Mouse (Mus musculus) common myeloid progenitor, adult 5-6 weeks (primary cell): ENCODE measurements around the gene Rbm6. TPM values are rescaled to one million over a fixed set of nuclear protein-coding genes. Genes with fewer than 3 reads are reported as not detected.

Experiments used
- ATAC-seq: replicated peaks from 2 replicates; pipeline ENCODE4 v1.8.0; 2016; ENCODE audit warnings: low read depth, mild to moderate bottlenecking, moderate TSS enrichment, inconsistent platforms; ENCODE audit not compliant: poor library complexity, severe bottlenecking
- total RNA-seq: library from RNA; stranded (forward); fragments of 200-1000, 187-1606 nt; gene quantifications from 2 replicates; pipeline ENCODE4 v1.2.3, GENCODE M21; 2017

Rbm6 gene
- total RNA-seq, 1 experiment from 2014 or later = 180 TPM

DNA sequence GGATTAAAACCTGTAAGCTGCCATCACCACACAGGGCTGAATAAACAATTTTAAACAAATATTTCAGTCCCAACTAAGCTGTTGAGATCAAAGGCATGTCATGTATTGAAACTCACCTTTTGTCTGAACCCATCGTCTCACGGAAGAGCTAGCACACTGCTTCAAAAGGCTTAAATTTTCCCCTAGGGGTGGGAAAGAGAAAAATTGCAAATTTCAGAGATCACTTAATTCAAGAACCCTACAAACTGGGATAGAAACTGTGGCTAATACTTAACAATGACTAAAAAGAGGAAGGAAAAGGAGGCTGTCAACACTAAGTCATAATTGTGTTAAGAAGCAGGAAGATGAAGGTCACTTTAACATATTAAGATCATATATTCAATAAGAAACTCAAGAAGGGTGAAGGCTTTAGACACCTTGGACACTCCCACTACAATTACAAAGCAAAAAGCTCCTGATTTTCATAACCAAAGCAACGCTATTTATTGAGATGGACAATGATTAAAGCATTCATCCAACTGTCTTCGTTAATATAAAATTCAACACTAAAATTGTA is 103.5 kb downstream of the Rbm6 start:
- ATAC-seq = no peak

DNA sequence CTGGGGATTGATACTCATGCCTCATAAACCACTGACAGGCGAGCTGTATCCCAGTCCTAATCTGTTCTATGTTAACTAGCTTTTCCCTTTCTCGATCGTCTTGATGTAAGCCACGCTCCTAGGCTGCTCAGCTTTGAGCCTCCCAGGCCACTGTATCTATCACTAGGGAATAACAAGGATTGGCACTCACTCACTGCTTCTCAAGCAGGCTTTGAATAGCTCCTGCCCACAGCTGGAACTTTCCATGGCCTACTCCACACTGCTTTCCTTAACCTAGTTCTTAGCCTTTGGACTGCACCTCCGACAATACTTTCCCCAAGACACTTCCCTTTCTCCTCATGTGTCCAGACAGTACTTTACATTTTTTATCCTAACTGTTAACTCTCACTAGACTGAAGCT is 104.2 kb downstream of the Rbm6 start:
- no peak for ATAC-seq

DNA sequence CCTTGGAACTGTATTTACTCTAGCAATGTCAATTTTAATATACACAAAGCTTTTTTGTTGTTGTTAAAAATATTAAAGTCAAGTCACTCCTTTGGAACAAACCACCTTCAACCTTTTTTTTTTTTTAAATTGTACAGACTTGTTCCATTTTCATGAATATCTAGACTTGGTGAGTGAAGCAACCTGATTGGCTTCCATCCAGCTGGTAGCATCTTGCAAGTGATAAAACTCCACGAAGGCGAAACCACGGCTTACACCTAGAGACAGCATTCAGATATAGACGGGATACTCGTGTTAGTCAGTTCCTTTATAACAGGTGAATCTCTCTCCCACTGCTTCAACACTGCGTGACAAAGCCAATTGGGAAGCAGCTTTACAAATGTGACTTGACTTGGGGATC is 113.4 kb downstream of the Rbm6 start:
- no peak for ATAC-seq

DNA sequence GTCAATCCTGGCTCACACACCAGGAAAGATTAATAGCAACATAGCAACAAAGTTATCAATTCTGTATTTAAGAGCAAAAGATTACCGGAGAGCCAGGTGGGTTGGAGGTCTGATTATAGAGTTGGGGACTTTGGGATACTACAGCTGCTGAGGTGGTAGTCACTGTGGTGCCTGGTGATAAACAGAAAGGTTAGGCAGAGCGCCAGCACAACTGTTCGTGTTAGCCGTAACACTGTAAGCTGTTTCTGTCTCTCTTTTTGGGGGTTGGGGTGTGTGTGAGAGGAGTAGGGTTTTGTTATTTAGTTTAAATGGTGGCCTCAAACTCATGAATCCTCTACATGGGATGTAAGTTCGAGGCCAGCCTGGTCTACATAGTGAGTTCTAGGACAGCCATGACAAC is 122.7 kb downstream of the Rbm6 start:
- ATAC-seq = no peak

DNA sequence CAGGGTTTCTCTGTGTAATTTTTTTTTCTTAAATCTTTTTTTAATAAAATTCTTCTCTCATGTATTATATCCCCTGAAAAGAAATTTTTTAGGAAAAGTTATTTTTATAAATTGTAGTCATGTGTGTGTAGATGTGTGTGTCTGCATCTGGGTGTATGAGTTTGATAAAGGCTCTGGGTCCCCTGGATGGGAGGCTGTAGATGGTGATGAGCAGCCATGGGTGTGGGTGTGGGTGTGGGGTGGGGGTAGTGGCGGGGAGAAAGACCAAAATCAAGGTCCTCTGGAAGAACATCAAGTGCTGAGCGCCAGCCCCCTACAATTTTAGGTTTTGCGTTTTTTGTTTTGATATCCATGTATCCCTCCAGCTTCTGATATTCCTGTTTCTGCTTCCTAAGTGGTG is 125.0 kb downstream of the Rbm6 start:
- no peak for ATAC-seq

DNA sequence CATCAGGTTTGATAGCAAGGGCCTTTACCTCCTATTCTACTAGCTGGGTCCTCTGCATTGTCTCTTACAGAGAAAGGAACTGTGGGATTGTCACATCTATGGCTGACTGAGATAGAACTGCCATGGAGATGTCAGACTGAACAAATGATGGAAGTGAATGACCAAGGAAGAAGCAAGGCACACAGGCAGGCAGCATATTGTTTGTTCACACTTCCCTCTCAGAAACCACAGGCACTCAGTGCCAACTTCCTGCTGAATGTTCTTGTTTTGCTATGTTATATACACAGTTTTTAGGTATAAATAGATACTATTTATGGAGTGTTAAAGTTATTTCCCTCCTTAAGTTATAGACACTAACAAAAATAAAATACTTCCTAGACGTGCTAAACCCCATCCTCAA is 125.7 kb downstream of the Rbm6 start:
- peak; percentile 53 for ATAC-seq

DNA sequence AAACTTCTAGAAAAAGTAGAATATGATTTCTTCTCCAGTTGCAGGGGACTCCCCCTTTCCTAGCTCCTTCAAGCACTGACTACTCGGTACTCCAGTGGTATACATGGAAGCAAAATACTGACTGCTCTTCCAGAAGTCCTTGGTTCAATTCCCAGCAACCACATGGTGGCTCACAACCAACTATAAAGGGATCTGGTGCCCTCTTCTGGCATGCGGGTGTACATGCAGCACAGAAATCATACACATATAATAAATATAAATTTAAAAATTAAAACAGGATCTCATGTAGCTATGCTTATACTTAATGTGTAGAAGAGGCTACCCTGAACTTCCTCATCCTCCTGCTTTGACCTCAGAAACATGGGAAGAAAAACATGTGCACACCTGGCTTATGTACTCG is 126.4 kb downstream of the Rbm6 start:
- no peak for ATAC-seq

DNA sequence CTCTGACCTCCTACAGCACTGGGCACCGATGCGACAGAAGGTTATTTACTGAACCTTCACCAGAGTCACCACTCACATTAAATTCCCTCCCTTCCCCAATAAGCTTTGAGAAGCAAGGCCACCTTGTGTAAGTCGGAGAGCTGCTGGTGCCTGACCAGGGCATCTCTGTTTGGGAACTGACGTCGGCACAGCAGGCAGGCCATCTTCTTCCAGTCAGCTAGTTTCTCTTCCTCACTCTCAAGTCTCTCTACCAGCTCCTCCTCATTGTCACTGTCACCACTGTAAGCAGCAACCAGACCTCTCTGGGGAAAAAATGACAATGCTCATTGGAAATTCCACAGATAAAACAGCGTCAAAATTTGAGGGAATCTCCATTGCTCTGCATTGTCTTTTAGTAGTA is 129.0 kb downstream of the Rbm6 start:
- no peak for ATAC-seq

DNA sequence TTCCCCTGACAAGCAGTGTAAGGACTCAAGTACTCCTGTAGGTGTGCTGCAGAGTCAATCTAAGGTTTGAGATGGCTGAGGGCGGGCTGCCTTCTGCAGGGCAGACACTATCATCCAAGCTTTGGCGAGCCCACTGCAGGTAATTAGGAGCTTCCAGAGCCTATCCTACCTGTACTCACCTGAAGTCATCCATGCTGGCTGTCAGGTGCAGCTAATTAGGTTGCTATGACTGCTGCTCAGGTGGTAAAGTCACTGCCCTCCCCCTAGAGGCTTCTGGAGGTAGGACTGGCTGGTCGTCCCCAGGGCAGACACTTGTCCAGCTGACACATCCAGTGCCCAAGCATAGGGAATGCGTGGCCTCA is 134.2 kb downstream of the Rbm6 start:
- peak; percentile 38; the same call in 1 of the 2 replicates for ATAC-seq

DNA sequence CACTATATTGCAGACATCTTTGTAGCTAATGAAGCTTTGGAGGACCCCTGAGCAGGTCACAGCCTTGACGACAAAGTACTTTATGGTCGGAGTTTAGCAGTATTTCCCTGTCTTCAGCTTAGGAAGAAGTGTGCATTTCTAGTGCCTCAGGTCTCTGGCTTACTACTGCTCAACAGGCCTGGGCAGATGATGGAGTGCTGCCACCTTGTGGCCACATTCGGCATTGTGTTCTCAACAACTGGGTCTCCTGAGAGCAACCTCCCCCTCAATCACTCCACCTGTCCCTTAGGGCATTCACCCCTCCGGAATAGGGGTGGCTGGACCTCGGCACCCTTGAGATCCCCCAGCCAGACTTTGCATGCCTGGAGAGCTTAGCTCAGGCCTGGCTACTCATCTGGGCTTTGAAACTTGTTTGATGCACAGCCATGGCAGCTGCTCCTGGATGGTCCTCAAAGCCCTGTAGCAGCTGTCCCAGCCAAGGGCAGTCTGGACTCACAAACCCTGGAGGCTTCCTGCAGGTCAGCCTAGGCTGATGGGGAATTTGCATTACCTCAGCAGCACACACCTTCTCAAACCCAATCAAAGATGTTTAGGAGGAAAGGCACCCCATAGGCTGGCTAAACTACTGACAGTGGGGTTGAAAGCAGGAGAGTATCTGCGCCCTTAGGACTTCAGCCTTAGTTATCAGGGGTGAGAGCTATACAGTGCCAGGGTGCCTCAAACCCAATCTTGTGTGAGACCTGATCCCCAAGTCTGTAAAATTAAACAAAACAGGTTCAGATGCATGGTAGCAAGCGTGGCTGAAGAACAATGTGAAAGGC is 134.8 kb downstream of the Rbm6 start:
- peak; percentile 59 for ATAC-seq

DNA sequence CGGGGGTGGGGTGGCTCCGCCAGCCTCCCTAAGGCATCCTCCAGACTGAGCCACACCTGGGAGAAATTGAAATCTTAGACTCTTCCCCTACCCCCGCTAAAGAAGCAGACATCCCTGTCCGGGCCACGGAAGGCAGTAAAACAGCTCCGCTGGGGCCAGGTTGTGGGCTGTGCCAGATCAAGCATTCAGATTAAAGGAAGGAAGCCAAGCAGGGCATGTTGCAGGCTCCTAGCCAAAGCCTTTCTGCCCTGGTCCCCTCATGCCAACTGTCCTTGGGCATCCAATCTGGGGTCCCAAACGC is 136.9 kb downstream of the Rbm6 start:
- ATAC-seq = no peak; the same call in 1 of the 2 replicates

DNA sequence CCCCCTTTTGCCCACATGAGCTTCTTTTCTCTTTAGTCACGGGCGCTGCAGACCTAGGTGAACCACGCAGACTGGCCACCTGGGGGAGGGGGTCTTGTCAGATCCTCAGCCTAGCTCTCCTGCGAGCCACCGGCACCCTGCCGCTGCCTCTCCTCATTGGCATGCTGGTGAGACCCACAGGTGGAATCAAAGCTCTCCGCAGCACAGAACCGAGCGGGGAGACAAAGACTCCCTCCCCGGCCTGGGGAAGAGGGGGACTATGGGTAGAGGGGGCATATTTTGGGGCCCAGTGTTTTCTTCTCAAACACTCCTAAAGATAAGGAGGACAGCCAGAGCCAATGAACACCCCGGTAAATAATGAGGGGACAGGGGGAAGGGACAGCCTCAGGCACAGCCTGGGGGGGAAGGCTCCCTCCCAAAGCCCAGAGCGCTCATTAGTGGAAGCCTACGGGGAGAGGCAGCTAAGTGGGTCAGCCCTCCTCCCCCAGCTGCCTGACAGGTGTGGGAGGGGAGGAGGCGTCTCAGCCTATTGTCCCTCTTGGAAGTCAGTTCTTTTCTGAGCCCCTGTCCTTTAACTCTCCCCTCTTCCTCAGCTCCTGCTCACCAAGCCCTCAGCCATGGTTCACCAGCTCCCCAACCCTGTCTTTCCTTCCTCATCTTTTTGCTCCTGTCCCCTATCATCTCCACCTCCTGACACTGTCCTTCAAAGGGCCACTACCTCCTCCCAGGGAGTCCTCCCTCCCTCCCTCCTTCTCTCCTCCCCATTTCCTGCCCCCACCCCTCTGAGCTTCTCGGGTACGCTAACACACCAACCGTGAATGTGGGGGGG is 137.5 kb downstream of the Rbm6 start:
- ATAC-seq = no peak

DNA sequence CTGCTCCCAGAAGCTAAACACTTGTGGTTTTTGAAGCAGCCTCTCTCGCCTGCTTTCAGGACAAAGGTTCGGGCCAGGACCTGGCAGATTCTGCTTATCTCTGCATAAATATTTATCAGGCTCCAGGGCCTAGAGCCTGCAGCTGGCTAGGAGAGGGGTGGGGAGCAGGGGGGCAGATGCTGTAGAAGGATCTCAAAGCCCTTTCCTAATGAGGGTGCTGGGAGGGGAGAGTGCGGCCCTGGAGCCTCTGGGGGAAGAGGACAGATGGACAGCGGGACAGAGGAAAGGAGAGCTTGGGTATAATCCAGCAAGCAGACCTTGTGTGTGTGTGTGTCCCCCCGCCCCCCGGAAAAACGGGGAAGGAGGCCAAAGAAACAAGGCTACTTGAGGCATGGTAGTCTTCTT is 138.5 kb downstream of the Rbm6 start:
- no peak for ATAC-seq

DNA sequence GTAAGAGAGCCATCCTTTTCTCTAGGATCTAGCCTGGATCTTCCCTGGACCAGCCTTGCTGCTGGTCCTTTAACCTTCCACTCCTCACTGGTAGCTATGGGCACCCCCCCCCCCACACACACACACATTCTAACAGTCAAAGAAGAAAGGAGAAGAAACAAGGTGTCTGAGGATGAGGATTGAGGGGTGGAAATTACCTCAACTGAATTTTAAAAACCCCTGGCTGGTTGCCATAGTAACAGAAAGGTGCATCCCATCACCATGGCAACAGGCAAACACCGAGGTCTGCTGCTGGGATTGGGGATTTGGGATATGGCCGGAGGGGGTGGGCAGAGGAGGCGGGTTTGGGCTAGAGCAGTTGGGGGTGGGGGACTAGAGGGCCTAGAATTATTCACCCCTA is 143.3 kb downstream of the Rbm6 start:
- ATAC-seq = no peak

DNA sequence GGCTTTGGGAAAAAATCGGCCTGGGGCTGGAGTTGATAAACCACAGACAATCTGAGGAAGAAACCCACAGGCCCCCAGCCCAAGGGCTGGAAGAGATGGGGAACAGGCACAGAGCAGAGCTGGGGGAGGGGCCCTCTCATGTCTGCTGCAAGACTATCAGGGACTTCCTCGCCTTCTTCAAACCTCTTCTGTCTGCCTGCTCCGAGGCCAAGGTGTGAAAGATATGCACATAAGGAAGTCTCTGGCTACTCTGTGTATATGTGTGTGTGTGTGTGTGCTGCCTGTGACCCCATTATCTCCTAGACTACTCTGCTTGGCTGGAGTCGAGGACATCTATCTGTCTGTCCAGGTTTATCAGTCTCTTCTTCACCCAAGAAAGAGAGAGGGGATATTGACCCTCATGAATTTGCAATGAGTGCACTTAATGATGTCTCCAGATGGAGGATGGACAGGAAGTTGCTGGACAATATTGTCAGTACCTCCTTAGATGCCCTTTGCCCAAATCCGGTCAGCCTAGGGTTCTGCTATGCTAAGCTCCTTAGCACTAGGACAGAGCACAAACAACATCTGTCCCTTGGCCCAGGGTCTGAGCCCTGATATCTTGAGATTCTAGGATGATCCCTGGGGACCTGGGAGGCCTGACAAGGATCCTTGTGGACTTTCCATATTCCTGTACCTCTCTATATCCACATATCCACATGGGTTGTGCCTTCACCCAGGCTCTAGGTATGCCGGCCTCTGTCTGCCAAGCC is 143.9 kb downstream of the Rbm6 start:
- ATAC-seq = no peak

DNA sequence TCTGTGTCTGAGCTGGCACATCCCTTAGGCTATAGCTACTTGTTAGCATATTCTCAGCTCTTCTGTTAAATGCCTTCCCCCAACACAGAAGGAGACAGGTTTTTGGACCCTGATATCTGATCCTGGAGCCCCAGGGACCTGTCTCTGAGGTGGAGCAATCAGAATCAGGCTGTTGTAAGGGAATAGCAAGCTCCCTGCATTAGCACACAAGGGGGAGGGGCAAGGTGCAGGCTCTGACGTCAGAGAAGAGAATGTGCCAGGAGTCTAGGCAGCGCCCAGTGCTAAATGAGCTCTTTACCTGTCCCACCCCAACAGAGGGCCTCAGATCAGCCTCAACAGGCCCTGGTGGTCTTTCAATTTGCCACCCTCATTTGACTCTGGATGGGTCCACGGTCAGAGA is 146.0 kb downstream of the Rbm6 start:
- ATAC-seq = no peak

DNA sequence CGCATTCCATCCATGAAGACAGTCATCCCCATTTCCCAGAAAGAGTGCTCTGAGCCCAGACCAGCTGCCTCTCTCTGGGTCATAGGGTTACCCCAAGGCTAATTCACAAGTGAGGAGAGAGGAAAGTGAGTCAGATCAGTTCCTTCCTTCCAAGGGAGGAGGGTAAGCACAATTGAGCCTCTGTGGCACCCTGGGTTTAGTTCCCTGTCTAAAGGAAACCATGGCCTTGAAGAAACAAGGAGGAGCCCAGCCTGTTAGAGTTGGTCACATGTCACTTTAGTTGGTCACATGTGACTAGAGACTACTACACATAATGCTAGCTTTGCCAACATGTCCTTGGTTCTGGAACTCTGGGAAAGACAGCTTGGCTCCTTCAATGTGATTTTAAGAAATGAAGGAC is 148.2 kb downstream of the Rbm6 start:
- ATAC-seq = no peak

DNA sequence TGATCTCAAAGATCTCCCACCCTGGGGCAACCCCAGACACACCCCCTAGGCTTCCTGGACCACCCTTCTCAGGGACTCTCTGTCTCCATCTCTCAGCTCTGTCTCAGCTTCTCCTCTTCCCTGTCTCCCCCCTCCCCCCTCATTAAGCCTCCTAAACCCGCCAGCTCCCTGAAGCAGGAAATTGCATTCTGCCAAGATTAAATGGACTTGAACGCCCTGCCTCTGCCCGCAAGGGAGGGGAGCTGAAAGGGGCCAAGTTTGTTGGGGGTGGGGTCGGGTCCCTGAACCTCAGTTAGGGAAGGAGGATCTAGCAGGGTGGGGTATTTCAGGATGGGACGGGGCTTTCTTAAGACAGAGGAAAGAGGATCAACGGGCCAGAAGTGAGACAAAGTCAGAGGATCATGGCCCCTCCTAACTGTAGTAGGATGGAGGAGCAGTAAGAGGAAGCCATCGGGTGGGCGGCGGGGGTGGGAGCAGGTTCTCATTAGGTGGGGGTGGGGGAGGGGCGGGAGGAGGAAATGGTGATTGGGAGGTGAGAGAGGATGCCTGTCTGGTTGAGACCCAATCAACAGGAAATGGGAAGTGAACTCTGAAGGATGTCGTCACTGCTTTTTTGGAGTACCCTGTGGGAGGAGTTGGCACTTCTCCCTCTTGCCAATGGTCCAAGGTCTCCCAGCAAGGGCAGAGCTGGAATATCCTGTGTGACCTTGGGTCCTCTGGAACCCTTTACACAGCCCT is 149.1 kb downstream of the Rbm6 start:
- peak; percentile 40 for ATAC-seq
